Mouse (Mus musculus): ENCODE data around the gene Brwd1.
"Not testable (repeated sequence)": the region's sequence is repeated elsewhere in the genome, so short reads cannot be mapped to it uniquely, and the experiment has no call there.

The Brwd1 gene

GRCm38 (mm10) chr16:96081331-96081730 lies 995 bp downstream of the Brwd1 start:
- in situ Hi-C loops (cut with MboI; ENCODE audit: low sequenced_read_pairs), result no loop called here

DNA sequence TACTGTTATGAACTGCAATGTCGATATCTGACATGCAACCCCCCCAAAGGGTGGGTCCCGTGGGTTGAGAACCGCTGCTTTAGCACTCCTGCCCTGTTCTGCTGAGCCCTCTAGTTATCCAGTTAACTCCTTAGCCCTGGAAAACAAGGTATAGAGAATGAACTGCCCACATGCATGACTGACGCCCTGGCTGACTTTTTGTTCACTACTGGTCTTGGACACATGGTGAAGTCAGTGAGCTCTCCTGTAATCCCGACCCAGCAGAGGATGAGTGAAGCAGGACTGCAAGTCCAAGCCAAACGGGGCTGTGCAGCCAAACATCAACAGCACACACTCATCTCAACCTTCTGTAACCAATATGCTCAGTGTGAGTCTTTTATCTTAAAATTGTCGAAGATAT lies 1.8 kb downstream of the Brwd1 start:
- in situ Hi-C loops (cut with MboI; ENCODE audit: low sequenced_read_pairs), result no loop called here

- in situ Hi-C loops (cut with MboI; ENCODE audit: low sequenced_read_pairs), result no loop called here
Observed at GRCm38 (mm10) chr16:96068364-96068763, 14.0 kb downstream of the Brwd1 start.

DNA sequence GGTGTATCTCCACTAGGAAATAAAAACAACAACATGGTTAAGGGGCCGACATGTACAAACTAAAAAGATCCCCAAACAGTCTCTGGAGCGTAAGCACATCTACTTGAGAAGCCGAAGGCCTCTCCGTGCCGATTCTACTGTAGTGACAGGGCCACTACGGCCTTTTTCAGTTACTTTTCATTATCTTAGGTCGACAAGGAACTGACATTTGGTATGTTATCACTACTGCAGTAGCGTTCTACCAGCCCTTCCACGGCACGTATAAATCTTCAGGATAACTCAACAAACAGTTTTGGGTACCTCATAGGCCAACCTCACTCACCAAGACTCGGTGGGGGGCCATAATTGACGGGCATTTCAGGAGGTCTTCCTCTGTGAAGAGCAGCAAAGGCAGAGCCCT lies 16.2 kb downstream of the Brwd1 start:
- in situ Hi-C loops (cut with MboI; ENCODE audit: low sequenced_read_pairs), result no loop called here

DNA sequence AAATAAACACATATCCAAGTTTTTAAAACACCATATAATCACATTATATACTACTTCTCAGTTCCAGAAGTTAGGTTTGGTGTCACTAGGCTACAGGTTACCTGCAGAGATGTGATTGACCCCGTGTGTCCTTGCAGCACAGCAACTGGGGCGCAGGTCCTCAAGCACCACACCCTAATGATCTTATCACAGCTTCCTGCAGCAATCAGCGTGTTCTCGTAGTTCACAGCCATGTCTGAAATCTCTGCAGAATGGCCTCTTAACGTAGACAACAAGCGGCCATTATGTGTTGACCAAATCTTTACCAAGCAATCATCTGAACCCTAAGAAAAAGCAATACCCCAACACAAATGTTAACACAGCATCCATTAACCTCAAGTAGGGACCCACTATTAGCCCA lies 17.7 kb downstream of the Brwd1 start:
- in situ Hi-C loops (cut with MboI; ENCODE audit: low sequenced_read_pairs), result no loop called here

- in situ Hi-C loops (cut with MboI; ENCODE audit: low sequenced_read_pairs), result no loop called here
Observed at GRCm38 (mm10) chr16:96044096-96044495, 38.2 kb downstream of the Brwd1 start.

- in situ Hi-C loops (cut with MboI; ENCODE audit: low sequenced_read_pairs), result no loop called here
Observed at GRCm38 (mm10) chr16:96040691-96041090, 41.6 kb downstream of the Brwd1 start.

GRCm38 (mm10) chr16:96039538-96039937 lies 42.8 kb downstream of the Brwd1 start:
- in situ Hi-C loops (cut with MboI; ENCODE audit: low sequenced_read_pairs), result no loop called here

DNA sequence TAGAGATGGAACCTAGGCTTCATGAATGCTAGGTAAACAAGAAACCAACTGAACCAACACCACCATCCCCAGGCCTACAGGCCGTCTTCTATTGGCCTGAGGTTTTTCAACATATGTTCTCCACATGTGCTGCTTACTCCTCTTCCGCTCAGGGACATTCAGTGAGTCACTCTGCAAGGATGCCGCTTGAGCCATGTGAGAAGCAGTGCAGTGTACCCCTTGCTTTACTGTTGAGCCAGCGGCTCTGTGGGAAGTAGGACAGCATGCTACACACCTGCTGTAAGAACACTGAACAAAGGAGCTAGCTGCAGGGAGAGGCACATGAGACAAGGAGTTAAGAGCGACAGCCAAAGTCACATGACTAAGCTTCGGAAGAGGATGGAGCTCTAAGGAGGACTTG lies 47.9 kb downstream of the Brwd1 start:
- in situ Hi-C loops (cut with MboI; ENCODE audit: low sequenced_read_pairs), result no loop called here

- in situ Hi-C loops (cut with MboI; ENCODE audit: low sequenced_read_pairs), result no loop called here
Observed at GRCm38 (mm10) chr16:96032368-96033043, 49.8 kb downstream of the Brwd1 start.

DNA sequence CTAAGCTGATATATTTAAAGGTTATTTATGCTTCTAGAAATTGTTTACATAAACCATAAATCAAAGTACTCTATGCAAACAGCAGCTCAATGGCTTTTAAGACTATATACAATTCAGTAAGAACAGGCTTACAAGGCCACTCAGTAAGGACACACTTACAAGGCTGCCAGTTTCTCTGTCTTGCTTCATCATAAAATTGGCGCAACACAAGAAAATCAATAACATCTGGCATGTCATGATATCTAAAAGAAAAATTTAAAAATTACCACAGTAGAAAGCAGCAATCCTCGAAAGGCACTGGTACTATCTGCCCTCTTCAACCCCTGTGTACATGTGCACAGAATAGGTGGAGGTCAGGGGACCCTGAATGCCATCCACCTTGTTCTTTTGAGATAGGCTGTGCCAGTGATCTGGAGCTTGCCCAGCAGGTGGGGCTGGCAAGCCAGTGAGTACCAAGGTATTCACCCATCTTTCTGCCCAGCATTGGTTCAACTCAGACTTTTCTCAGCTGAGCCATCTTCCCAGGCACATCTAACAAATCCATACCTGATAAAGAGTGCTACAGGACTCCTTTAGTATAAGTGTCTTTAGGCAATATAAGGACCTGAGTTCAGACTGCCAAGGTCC lies 51.7 kb downstream of the Brwd1 start:
- in situ Hi-C loops (cut with MboI; ENCODE audit: low sequenced_read_pairs), result no loop called here

DNA sequence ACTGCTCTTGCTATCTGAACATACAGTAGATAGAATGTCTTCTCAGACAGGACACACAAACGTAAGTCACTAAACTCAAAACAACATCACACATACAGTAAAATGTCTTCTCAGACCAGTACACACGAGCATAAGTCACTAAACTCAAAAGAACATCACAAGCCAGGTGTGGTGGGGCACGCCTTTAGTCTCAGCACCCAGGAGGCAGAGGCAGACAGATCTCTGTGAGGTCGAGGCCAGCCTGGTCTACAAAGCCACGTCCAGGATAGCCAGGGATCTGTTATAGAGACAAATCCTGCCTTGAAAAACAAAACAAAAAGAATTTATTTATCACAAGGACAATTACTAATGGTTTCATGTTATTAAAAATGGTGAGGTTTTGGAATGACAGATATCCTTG lies 56.1 kb downstream of the Brwd1 start:
- in situ Hi-C loops (cut with MboI; ENCODE audit: low sequenced_read_pairs), result no loop called here

DNA sequence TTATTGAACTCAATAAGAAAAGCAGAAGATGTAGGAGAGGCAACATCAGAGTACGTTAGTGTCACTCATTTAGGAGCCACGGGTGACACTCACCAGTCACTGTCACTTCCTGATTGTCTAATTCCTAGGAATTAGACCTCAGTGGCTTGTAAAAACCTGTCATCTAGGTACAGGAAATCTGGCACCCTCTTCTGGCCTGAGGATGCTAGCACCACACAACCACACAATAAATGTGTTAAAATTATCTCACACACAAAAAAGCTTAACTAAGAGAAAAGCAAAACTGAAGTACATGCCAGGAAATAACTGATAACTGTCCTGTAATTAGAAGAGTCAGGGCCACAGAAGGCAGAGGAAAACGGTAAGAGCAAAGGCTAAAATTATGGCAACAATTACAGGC lies 57.1 kb downstream of the Brwd1 start:
- in situ Hi-C loops (cut with MboI; ENCODE audit: low sequenced_read_pairs), result no loop called here

GRCm38 (mm10) chr16:96021045-96021444 lies 61.3 kb downstream of the Brwd1 start:
- in situ Hi-C loops (cut with MboI; ENCODE audit: low sequenced_read_pairs), result no loop called here

DNA sequence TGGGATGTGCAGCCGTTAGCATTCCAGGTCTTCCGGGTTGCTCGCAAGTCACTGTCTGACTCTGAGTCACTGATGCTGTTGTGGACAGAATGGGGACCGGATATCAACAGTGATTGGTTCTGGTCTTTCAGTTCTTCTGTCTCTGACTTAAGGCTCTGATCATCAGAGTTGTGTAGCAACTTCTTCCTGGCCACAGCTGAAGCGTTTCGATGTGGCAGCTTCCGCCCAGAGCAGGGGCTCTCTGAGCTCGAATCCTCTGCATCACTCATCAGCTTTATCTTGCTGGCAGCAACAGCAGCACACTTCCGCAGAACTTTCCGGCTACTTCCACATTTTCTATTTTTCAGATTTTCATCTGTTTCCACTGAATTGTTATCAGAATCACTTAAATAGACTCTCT lies 73.2 kb downstream of the Brwd1 start:
- in situ Hi-C loops (cut with MboI; ENCODE audit: low sequenced_read_pairs), result not testable (repeated sequence)

- in situ Hi-C loops (cut with MboI; ENCODE audit: low sequenced_read_pairs), result not testable (repeated sequence)
Observed at GRCm38 (mm10) chr16:96004278-96004677, 78.0 kb downstream of the Brwd1 start.

GRCm38 (mm10) chr16:95999291-95999690 lies 83.0 kb downstream of the Brwd1 start:
- in situ Hi-C loops (cut with MboI; ENCODE audit: low sequenced_read_pairs), result no loop called here

DNA sequence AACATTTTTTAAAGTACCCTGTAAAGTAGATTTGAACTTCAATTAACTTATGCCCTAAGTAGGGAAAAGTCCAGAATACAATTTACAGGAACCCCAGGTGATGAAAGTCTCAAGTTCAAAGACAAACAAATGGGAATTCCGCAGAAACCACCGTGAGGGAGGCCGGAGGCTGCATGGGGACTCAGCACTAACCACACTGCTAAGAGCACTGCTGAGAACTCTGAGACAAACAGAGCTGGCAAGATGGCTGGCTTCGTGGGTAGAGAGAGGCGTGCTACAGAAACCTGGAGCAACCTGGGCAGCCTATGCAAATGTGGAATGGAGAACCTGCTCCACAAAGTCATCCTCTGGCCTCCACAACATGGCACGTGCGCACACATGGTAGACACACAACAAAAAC lies 86.2 kb downstream of the Brwd1 start:
- in situ Hi-C loops (cut with MboI; ENCODE audit: low sequenced_read_pairs), result no loop called here

GRCm38 (mm10) chr16:95994576-95994975 lies 87.8 kb downstream of the Brwd1 start:
- in situ Hi-C loops (cut with MboI; ENCODE audit: low sequenced_read_pairs), result not testable (repeated sequence)

DNA sequence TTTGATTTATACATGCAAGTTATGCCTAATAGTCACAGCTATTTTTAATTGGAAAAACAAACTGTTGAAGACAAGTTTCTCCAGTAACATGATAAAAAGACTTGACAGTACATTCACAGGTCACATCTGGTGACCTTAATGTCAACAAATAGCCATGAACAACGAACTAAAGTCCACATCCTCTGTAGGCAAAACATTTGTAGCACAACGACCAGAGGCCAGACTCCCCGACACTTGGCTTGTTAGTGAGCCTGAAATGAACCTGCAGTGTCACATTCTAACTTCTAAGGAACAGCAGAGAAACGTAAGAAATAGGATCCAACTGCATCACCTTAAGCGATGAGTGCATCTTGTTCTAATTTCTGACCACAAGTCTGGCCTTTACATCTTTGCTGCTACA lies 89.7 kb downstream of the Brwd1 start:
- in situ Hi-C loops (cut with MboI; ENCODE audit: low sequenced_read_pairs), result no loop called here

- in situ Hi-C loops (cut with MboI; ENCODE audit: low sequenced_read_pairs), result no loop called here
Observed at GRCm38 (mm10) chr16:95991122-95991900, 91.0 kb downstream of the Brwd1 start.

All from CH12F3 (cell line).